Mouse (Mus musculus) lung, embryonic 16.5 days (tissue): ENCODE results near the gene Galnt18. TPM values are rescaled to one million over a fixed set of nuclear protein-coding genes. Genes with fewer than 3 reads are reported as not detected.

ENCODE experiments used
- ATAC-seq: fragments of 200-750 bp; cut with Nextera tagmentation; 2 replicates; pipeline ENCODE4 v1.8.0; 2017; ENCODE audit warnings: low read depth, mild to moderate bottlenecking, moderate library complexity
- H3K27ac ChIP-seq: fragments of 300-500 bp; sonication (generic); 2 replicates; pipeline ENCODE4 v1.5.1; 2014; ENCODE audit warnings: mild to moderate bottlenecking, control low read depth, low read length
- H3K27me3 ChIP-seq: fragments of 300-500 bp; sonication (generic); 2 replicates; pipeline ENCODE4 v1.6.1; 2014; ENCODE audit warnings: low read depth, low read length, mixed read lengths; ENCODE audit not compliant: control insufficient read depth, insufficient read depth
- H3K36me3 ChIP-seq: fragments of 300-500 bp; sonication (generic); 2 replicates; pipeline ENCODE4 v1.6.1; 2014; ENCODE audit warnings: low read length; ENCODE audit not compliant: control insufficient read depth, insufficient read depth
- H3K4me1 ChIP-seq: fragments of 300-500 bp; sonication (generic); replicated peaks from 2 replicates; pipeline ENCODE4 v1.6.1; 2014; ENCODE audit warnings: low read length, mixed read lengths; ENCODE audit not compliant: control insufficient read depth, insufficient read depth
- H3K4me2 ChIP-seq: fragments of 300-500 bp; sonication (generic); 2 replicates; pipeline ENCODE4 v1.6.1; 2014; ENCODE audit warnings: low read depth, low read length, control low read depth
- H3K4me3 ChIP-seq: fragments of 300-500 bp; sonication (generic); 2 replicates; pipeline ENCODE4 v1.5.1; 2014; ENCODE audit warnings: mild to moderate bottlenecking, low read length, control low read depth
- H3K9ac ChIP-seq: fragments of 300-500 bp; sonication (generic); 2 replicates; pipeline ENCODE4 v1.6.1; 2014; ENCODE audit warnings: low read length, control low read depth
- H3K9me3 ChIP-seq: fragments of 300-500 bp; sonication (generic); 2 replicates; pipeline ENCODE4 v1.6.1; 2016; ENCODE audit warnings: low read length; ENCODE audit not compliant: control insufficient read depth
- WGBS: fragments of 180-500 bp; shearing (Covaris S2); extraction: QIAGEN DNeasy Blood & Tissue Kit; methylation state at CpG from one replicate; pipeline ENCODE4 v1.1.7; 2014; 5-methylcytosine and 5-hydroxymethylcytosine counted together
- polyA plus RNA-seq: library from polyadenylated mRNA; unstranded; fragments of >200 nt; fragmentation: Nextera tagmentation; extraction: Ambion mirVana; gene quantifications from 2 replicates; pipeline ENCODE4 v1.2.1, GENCODE M21; 2015

The Galnt18 gene
- polyA plus RNA-seq, 1 experiment from 2014 or later, result 48.0 TPM

DNA sequence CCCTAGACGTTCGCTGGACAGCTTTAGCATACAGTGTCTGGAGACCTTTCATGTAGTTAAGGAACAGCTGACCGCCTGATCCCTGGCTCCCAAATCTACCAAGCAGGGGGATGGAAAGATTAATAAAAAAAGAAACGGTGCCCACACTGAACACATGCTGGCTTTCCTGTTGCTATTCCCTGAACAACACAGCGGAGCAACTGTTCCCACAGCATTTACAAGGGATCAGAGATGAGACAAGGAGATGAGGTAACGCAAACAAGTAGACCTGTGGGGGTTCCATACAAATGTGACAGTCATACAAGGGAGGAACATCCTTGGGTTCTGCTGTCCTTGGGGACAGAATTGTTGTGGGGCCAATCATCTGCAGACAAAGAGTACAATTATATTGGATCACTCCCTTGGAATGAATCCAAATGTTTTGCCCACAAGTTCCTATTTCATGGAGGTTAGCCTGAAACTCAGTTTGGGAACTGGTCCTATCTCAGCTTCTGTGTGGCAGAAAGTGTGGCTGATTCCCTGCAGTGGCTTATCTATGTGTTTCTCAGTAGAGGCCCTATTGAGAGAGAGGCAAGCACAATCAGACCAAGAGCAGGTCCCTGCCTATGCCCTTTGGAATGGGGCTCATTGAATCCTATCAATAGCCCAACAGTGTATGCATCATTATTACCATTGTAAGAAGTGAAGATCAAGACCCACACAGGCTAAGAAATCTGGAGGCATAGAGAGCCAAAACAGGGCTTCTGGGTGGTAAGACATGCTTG lies 68.5 kb downstream of the Galnt18 start:
- Histone ChIP-seq H3K27ac (no peak overlapping the region), H3K36me3 (no peaks in the 10 kb centered on the region), H3K9ac (no peak overlapping the region), H3K4me2 (no peak overlapping the region), H3K9me3 (no peaks in the 10 kb centered on the region), H3K4me1 (peaks cover 12% of the 10 kb centered on the region), H3K27me3 (no peaks in the 10 kb centered on the region), H3K4me3 (no peak overlapping the region)
- no peak for ATAC-seq
- WGBS, result 78% methylated on average over 6 of the region's 6 CpGs

DNA sequence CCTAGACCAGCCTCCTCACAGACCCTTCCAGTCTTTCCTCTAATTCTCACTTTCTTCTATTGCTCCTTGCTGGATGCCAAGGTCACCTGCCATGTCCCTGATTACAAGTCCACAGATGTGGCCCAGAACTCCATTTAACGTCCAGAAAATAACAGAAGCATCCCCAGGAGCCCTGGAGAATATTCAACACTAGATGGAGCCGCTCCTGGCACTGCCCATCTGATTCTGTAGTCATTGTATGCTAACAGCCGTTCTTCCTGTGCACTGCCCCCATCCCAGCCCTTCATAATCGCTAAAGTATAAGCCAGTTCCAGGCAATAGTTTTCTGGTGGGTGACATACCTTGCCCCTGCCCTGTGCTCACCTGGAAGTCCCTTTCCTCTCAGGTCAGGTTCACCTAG lies 69.5 kb downstream of the Galnt18 start:
- 31% methylated on average over 4 of the region's 4 CpGs for WGBS

DNA sequence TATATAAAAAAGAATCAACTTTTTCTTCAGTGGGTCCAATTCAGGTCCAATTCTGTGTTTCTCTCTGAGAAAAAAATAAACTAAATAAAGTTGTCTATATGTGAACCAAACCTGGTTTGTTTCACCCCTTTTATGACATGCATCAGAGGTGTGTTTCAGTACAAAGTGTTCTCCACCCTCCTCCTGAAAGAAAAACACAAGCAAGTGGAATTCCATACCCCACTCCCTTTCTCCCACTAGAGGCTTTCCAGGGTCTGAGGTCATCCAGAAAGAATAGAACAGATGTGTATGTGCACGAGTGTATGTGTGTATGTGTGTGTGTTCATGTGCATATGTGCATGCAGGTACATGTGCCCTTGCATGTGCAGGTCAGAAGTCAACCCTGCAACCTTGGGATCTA lies 71.2 kb downstream of the Galnt18 start:
- WGBS, result 39% methylated on average over 1 of the region's 1 CpGs
- H3K9me3 ChIP-seq, result no peaks in the 10 kb centered on the region
- no peak overlapping the region for H3K27ac ChIP-seq
- H3K4me1 ChIP-seq, result peaks cover 9% of the 10 kb centered on the region
- H3K4me2 ChIP-seq, result no peak overlapping the region
- no peak overlapping the region for H3K4me3 ChIP-seq
- no peaks in the 10 kb centered on the region for H3K27me3 ChIP-seq
- H3K36me3 ChIP-seq, result no peaks in the 10 kb centered on the region
- H3K9ac ChIP-seq, result no peak overlapping the region
- no peak for ATAC-seq

More for the DNA sequence above, 69.5 kb downstream of the Galnt18 start:
- Histone ChIP-seq H3K4me2 (no peak overlapping the region), H3K4me3 (no peak overlapping the region), H3K27ac (no peak overlapping the region), H3K27me3 (no peaks in the 10 kb centered on the region), H3K9ac (no peak overlapping the region), H3K9me3 (no peaks in the 10 kb centered on the region), H3K36me3 (no peaks in the 10 kb centered on the region), H3K4me1 (peaks cover 12% of the 10 kb centered on the region)
- no peak for ATAC-seq

DNA sequence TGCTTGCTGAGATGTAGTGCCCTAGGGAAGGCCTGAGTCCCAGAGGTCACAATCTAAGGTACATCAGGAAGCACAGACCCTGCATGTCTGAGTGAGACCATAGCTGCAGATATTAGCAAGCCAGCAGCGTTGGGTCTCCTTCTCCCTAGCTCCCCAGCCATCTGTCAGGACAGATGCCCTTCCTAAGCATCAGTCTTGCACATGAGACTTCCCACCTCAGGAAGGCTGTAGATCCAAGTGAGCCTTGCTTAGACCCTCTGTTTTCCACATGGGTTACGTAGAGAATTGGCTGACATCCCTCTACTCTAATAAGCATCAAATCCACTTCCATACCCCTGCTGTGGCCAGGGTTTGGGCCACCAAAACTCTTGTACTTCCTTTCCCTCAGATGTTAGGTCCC lies 76.8 kb downstream of the Galnt18 start:
- no peaks in the 10 kb centered on the region for H3K36me3 ChIP-seq
- no peaks in the 10 kb centered on the region for H3K4me1 ChIP-seq
- H3K27ac ChIP-seq, result no peak overlapping the region
- no peak for ATAC-seq
- H3K4me3 ChIP-seq, result no peak overlapping the region
- no peak overlapping the region for H3K9ac ChIP-seq
- WGBS, result 85% methylated on average over 2 of the region's 2 CpGs
- H3K27me3 ChIP-seq, result no peaks in the 10 kb centered on the region
- no peaks in the 10 kb centered on the region for H3K9me3 ChIP-seq
- H3K4me2 ChIP-seq, result no peak overlapping the region

DNA sequence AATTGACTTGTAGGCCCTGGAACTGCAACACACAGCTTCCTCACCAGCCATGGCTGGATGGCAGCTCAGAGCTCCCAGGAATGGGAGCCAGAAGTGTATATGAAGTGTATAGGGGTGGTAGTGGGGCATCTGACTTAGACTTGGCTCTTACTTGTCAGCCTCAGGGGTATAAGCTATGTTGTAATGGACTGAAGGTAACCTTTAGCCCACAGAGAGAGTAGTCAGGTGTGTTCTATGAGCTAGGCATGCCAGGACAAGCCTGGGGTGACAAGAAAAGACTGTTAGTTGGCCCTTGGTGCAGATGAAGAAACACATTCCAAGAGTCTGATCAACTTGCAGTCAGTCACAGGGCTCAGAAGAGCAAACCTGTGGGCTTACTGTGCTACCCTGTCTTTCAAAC lies 78.0 kb downstream of the Galnt18 start:
- no peaks in the 10 kb centered on the region for H3K27me3 ChIP-seq
- no peaks in the 10 kb centered on the region for H3K36me3 ChIP-seq
- H3K4me3 ChIP-seq, result no peak overlapping the region
- no peaks in the 10 kb centered on the region for H3K4me1 ChIP-seq
- no peak overlapping the region for H3K27ac ChIP-seq
- no peak overlapping the region for H3K9ac ChIP-seq
- H3K4me2 ChIP-seq, result no peak overlapping the region
- ATAC-seq, result no peak
- H3K9me3 ChIP-seq, result no peaks in the 10 kb centered on the region

DNA sequence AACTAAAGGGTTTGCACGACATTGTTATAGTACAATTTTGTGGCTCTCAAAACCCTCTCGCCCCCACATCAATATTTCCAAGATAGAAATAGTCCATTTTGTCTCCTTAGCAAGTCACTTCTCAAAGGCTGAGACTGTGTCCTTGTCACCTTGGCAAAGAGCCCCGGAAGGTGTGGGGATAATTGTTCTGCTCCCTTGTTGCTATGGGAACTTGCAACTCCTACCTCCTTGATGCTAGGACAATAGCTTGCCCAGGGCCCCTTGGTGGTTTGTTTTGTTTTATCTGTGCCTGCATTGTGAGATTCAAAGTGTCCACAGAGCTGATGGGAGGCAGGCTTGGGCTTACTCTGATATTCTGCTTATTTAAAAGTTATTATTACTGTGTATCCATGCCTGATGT lies 80.3 kb downstream of the Galnt18 start:
- 64% methylated on average over 3 of the region's 3 CpGs for WGBS
- no peak for ATAC-seq
- Histone ChIP-seq H3K9me3 (no peaks in the 10 kb centered on the region), H3K27me3 (no peaks in the 10 kb centered on the region), H3K4me3 (no peak overlapping the region), H3K27ac (no peak overlapping the region), H3K9ac (no peak overlapping the region), H3K36me3 (no peaks in the 10 kb centered on the region), H3K4me1 (no peaks in the 10 kb centered on the region), H3K4me2 (no peak overlapping the region)

DNA sequence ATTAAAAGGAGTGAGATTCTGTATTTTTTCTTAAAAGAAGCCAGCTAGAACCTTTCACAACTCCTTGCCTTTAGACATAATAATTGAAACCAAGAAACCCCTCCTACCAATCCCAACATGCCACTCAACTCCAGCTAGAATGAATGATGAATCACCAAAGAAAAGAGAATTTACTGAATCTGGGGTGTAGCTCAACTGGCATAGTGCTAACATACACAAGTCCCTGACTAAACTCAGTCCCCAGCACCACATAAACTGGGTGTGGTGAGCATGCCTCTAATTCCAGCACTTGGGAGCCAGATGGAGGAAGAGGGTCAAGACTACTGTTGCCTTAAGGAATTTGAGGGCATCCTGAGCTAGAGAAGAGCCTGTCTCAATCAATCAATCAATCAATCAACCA lies 83.6 kb downstream of the Galnt18 start:
- Histone ChIP-seq H3K4me2 (no peak overlapping the region), H3K36me3 (no peaks in the 10 kb centered on the region), H3K9me3 (no peaks in the 10 kb centered on the region), H3K4me1 (no peaks in the 10 kb centered on the region), H3K27ac (no peak overlapping the region), H3K27me3 (no peaks in the 10 kb centered on the region), H3K9ac (no peak overlapping the region), H3K4me3 (no peak overlapping the region)
- no peak for ATAC-seq

DNA sequence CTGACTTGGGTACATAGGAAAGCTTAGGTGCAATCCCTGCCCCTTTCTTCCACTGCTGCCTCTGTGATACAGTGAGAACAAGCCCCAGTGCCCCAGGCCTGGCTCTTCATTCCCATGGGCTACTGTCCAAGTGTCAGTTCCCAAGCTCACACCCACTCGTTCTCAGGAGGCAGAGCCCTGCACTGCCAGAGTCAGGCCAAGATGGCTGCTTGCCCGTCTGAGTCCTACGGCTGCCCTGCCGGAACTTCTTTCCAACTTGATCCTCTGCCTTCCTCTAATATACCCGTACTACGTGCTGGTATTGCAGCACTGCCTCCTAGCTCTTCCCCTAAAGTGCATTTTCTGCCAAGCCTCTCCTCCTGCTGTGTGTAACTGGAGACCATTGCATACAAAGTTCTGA lies 85.5 kb downstream of the Galnt18 start:
- no peaks in the 10 kb centered on the region for H3K27me3 ChIP-seq
- H3K4me3 ChIP-seq, result no peak overlapping the region
- 53% methylated on average over 6 of the region's 6 CpGs for WGBS
- no peak overlapping the region for H3K9ac ChIP-seq
- no peaks in the 10 kb centered on the region for H3K36me3 ChIP-seq
- ATAC-seq, result peak; percentile 78
- no peaks in the 10 kb centered on the region for H3K4me1 ChIP-seq
- no peak overlapping the region for H3K4me2 ChIP-seq
- no peaks in the 10 kb centered on the region for H3K9me3 ChIP-seq
- H3K27ac ChIP-seq, result no peak overlapping the region

DNA sequence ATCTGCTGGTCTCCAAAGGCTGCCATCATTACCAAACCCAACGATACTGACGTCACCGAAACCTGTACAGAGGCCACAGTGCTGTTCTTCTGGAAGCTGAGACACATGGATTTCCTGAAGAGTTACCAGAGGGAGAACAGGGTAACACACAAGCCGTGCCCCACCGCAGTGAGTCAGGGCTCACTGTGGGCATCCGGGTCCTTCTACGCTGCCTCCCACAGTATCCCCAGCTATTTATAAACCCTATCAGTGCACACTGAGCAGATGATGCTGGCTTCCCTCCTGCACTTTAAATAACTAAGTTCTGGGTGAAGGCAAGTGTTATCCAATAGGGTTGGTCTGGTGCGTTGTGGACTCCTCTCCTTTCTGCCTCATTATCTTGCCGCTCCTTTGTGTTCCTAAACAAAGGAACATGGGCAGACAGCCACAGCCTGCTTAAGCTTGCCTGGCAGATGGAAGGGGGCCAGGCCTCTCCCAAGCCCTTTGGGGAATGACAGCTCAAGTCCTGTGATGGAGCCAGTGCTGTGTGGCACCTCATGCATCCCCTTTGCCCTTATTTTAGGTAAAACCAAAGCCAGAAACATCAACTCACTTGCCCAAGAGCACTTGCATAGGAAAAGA lies 87.0 kb downstream of the Galnt18 start:
- Histone ChIP-seq H3K4me1 (no peaks in the 10 kb centered on the region), H3K27me3 (no peaks in the 10 kb centered on the region), H3K4me2 (no peak overlapping the region), H3K27ac (no peak overlapping the region), H3K9me3 (no peaks in the 10 kb centered on the region), H3K9ac (no peak overlapping the region), H3K36me3 (no peaks in the 10 kb centered on the region), H3K4me3 (no peak overlapping the region)
- WGBS, result 79% methylated on average over 9 of the region's 9 CpGs
- ATAC-seq, result peak; percentile 36; the same call in 1 of the 2 replicates
